Mouse (Mus musculus) embryonic facial prominence, embryonic 14.5 days (tissue): ENCODE measurements around the gene Akap13. TPM values are rescaled to one million over a fixed set of nuclear protein-coding genes. Genes with fewer than 3 reads are reported as not detected.
A peak's percentile ranks its signal among the peaks of the same experiment; 100 is the strongest.

Experiments used
- ATAC-seq: fragments of 200-750 bp; cut with Nextera tagmentation; 2 replicates; pipeline ENCODE4 v1.8.0; 2017; ENCODE audit warnings: low read depth, moderate number of reproducible peaks, moderate TSS enrichment
- DNase-seq: peaks from one replicate; pipeline ENCODE4 v3.0.0-alpha.2; 2015; ENCODE audit warnings: low spot score
- H3K27ac ChIP-seq: fragments of 300-500 bp; sonication (generic); replicated peaks from 2 replicates; pipeline ENCODE4 v1.5.1; 2014; ENCODE audit warnings: low read depth, mild to moderate bottlenecking, low read length, moderate library complexity
- H3K27me3 ChIP-seq: fragments of 300-500 bp; sonication (generic); replicated peaks from 2 replicates; pipeline ENCODE4 v1.6.1; 2014; ENCODE audit warnings: low read length; ENCODE audit not compliant: control insufficient read depth, insufficient read depth
- H3K36me3 ChIP-seq: fragments of 300-500 bp; sonication (generic); 2 replicates; pipeline ENCODE4 v1.6.1; 2014; ENCODE audit warnings: low read length, mixed read lengths; ENCODE audit not compliant: control insufficient read depth, insufficient read depth
- H3K4me1 ChIP-seq: fragments of 300-500 bp; sonication (generic); 2 replicates; pipeline ENCODE4 v1.6.1; 2014; ENCODE audit warnings: antibody characterized with exemption, low read length; ENCODE audit not compliant: control insufficient read depth, insufficient read depth
- H3K4me2 ChIP-seq: fragments of 300-500 bp; sonication (generic); 2 replicates; pipeline ENCODE4 v1.6.1; 2014; ENCODE audit warnings: low read depth, mild to moderate bottlenecking, low read length, moderate library complexity, mixed read lengths
- H3K4me3 ChIP-seq: fragments of 300-500 bp; sonication (generic); 2 replicates; pipeline ENCODE4 v1.5.1; 2014; ENCODE audit warnings: low read depth, mild to moderate bottlenecking, low read length
- H3K9ac ChIP-seq: fragments of 300-500 bp; sonication (generic); 2 replicates; pipeline ENCODE4 v1.6.1; 2014; ENCODE audit warnings: low read depth, mild to moderate bottlenecking, low read length, moderate library complexity, mixed read lengths
- H3K9me3 ChIP-seq: fragments of 300-500 bp; sonication (generic); 2 replicates; pipeline ENCODE4 v1.6.1; 2016; ENCODE audit warnings: low read length; ENCODE audit not compliant: control insufficient read depth
- WGBS: fragments of 180-500 bp; shearing (Covaris S2); extraction: QIAGEN DNeasy Blood & Tissue Kit; methylation state at CpG from one replicate; pipeline ENCODE4 v1.1.7; 2014; 5-methylcytosine and 5-hydroxymethylcytosine counted together
- polyA plus RNA-seq: library from polyadenylated mRNA; unstranded; fragments of >200 nt; fragmentation: Nextera tagmentation; extraction: Ambion mirVana; gene quantifications from 2 replicates; pipeline ENCODE4 v1.2.1, GENCODE M21; 2014

Gene Akap13
- polyA plus RNA-seq, 1 experiment from 2014 or later = 57.3 TPM

DNA sequence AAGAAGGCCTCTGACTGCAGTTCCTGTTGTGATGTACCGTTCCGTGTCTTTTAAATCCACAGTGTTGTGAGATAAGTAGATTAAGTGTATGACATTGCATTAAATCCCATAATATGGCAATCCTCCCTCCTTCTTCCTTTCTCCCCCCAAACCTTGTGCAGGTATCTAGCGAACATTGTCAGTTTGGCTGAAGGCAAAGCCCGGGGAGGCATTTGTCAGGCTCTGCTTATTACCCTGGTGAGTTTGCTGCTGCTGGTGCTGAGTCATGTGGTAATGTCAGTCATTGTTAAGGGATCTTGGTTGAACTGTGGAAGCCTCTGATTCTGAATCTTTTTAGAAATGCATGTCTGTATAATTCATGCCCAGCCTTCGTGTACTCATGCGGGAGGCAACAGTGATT is 60.1 kb downstream of the Akap13 start:
- WGBS = 61% methylated on average over 6 of the region's 6 CpGs
- Histone ChIP-seq H3K4me3 (no peak overlapping the region), H3K4me2 (no peak overlapping the region)

DNA sequence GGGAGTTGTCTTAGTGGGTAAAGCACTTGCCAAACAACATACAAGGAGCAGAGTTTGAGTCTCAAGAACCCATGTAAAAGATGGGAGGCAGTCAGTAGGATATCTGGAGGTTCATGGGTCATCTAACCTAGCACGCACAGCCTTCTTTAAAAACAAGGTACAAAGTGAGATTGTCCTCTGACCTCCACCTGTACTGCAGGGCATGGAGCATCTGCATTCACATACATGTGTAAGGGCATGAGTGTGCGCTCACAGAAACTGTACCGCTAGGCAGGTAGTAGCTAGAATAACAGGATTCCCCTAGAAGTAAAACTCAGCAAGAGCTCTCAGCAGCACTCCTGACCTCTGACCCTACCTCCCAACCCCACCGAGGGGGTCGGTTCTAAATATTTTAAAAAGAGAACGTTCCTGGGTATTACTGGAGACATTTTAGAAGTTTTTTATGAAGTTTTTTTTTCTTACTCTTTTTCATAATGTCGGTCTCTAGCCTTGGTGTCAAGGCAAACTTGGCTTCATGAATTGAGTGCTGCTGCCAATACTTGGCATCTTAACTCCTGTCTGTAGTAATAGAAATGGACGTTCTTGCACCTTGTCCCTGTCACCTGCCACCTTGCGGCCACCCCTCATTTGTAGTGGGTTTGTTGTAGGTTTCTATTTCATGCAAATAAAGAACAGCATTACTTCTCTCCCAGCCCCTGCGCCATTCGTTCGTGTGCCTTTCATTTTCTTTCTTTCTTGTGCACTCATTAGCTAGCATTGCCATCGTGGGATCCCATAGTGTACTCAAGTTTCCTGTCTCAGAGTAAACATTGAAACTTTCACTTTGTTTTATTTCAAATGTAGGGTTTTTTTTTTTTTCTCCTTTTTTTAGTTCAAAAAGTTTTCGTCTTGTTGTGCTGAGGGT is 61.6 kb downstream of the Akap13 start:
- ATAC-seq (no peak), DNase-seq (no peak)
- no peak overlapping the region for H3K9ac ChIP-seq
- no peak overlapping the region for H3K4me3 ChIP-seq
- peaks cover 23% of the 10 kb centered on the region for H3K4me1 ChIP-seq
- no peaks in the 10 kb centered on the region for H3K36me3 ChIP-seq
- H3K9me3 ChIP-seq = no peaks in the 10 kb centered on the region
- 80% methylated on average over 14 of the region's 14 CpGs for WGBS
- no peaks in the 10 kb centered on the region for H3K27me3 ChIP-seq
- H3K4me2 ChIP-seq = no peak overlapping the region
- no peak overlapping the region for H3K27ac ChIP-seq

More for the DNA sequence above, 60.1 kb downstream of the Akap13 start:
- ATAC-seq (no peak), DNase-seq (no peak)
- Histone ChIP-seq H3K27ac (no peak overlapping the region), H3K9ac (no peak overlapping the region), H3K27me3 (no peaks in the 10 kb centered on the region), H3K9me3 (no peaks in the 10 kb centered on the region), H3K4me1 (peaks cover 16% of the 10 kb centered on the region), H3K36me3 (no peaks in the 10 kb centered on the region)

DNA sequence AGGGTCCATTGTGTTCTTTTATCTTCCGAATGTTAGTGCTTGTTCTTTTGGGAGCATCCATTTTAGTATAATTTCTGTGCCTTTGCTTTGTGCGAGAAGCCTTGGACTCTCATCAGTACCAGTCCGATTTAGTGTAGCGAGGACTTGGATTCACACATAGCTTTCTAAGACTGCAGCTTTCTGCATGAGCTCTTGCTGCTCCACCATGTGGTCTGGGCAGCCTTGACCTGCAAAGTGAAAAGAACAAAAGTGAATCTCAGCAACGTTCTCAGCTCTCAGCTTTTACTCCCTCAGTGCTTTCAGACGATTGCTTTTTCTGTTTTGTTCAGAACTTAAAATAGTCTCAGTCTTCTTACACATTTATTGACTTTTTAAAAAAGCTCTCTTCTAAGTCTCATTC is 65.2 kb downstream of the Akap13 start:
- H3K9me3 ChIP-seq = no peaks in the 10 kb centered on the region
- no peak overlapping the region for H3K27ac ChIP-seq
- no peaks in the 10 kb centered on the region for H3K27me3 ChIP-seq
- H3K4me3 ChIP-seq = no peak overlapping the region
- ATAC-seq = no peak
- no peak overlapping the region for H3K9ac ChIP-seq
- H3K4me2 ChIP-seq = no peak overlapping the region
- peaks cover 21% of the 10 kb centered on the region for H3K4me1 ChIP-seq
- 70% methylated on average over 6 of the region's 6 CpGs for WGBS
- no peak for DNase-seq
- no peaks in the 10 kb centered on the region for H3K36me3 ChIP-seq

DNA sequence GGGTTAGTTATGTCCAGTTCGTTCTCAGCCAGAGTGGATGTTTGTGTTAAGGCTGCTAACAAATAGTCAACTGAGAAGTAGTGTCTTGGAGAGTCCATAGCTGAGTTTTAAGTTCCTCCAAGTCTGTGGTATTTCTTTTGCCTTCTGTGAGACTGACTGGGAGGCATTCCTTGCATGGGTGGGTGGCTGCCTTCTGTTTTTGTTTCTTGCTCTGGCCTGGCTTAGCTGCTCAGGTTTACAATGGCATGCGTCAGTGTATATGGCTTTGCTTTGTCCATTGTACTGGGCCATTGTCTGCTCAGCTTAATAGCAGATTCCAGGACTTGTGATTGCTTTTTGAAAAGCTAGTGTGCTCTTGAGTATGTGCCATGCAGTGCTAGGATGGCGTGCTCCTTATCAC is 65.9 kb downstream of the Akap13 start:
- ATAC-seq = peak; percentile 76
- DNase-seq = peak; percentile 45
- WGBS = 46% methylated on average over 3 of the region's 3 CpGs
- Histone ChIP-seq H3K27me3 (no peaks in the 10 kb centered on the region), H3K9me3 (no peaks in the 10 kb centered on the region), H3K4me2 (no peak overlapping the region), H3K4me3 (no peak overlapping the region), H3K9ac (no peak overlapping the region), H3K4me1 (peaks cover 23% of the 10 kb centered on the region), H3K27ac (no peak overlapping the region), H3K36me3 (no peaks in the 10 kb centered on the region)

DNA sequence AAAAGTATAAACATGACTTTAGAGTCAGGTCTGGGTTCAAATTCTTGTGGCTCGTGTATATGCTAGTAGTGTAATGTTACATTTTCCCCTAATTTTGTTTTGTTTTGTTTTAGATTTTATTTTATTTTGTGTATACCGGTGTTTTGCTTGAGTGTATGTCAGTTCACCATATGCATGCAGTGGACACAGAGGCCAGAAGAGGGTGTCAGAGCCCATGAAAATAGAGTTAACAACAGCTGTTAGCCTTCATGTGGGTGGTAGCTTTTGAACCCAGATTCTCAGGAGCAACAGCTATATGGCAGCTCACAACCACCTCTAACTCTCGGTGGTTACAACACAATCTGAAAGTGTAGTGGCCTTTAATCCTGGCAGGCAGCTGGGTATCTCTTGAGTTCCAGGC is 66.9 kb downstream of the Akap13 start:
- DNase-seq = no peak
- no peak overlapping the region for H3K4me3 ChIP-seq
- H3K9ac ChIP-seq = no peak overlapping the region
- 87% methylated on average over 3 of the region's 3 CpGs for WGBS
- H3K27ac ChIP-seq = no peak overlapping the region
- no peaks in the 10 kb centered on the region for H3K27me3 ChIP-seq
- no peak for ATAC-seq
- no peaks in the 10 kb centered on the region for H3K9me3 ChIP-seq
- H3K36me3 ChIP-seq = no peaks in the 10 kb centered on the region
- H3K4me2 ChIP-seq = no peak overlapping the region
- peaks cover 24% of the 10 kb centered on the region for H3K4me1 ChIP-seq

DNA sequence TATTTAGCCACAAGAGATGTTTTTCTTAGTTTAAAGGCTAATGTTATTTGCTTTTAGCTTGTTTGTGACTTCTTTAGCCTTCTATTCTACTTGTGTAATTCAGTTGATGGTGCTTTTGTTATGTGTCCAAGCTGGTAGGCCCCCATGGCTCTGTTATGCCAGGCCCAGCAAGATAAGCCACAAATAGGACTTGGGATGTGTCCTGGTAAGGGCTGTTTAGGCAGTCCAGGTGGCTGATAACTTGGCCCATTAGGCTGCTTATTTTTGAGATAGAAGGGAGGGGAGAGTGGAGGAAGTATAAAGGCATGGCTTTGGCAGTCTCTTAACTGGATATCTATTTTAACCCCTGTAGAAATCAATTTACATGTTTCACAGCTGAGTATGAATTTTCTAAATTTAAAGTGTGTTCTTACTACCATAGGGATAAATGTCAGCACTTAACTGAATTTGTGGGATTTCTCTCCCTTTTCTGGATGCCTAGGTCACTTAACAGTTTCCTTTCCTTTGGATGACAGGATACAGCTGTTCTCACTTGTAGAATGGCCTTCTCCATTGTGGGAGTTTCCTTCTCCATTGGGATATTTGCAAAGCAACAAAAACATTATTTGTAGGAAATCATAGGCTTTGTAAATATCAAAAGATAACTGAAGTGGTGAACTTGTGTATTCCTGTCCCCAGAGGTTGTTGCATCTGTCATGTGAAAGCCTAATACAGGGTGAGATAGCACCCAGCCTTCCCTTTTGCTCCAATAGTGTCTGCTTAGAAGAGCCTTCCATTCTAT is 69.6 kb downstream of the Akap13 start:
- ATAC-seq (no peak), DNase-seq (no peak)
- Histone ChIP-seq H3K9ac (no peak overlapping the region), H3K4me3 (no peak overlapping the region), H3K4me1 (peaks cover 27% of the 10 kb centered on the region), H3K27me3 (no peaks in the 10 kb centered on the region), H3K36me3 (no peaks in the 10 kb centered on the region), H3K4me2 (no peak overlapping the region), H3K9me3 (no peaks in the 10 kb centered on the region), H3K27ac (no peak overlapping the region)

GRCm38 (mm10) chr7:75525716-75526401 is 70.5 kb downstream of the Akap13 start:
- no peaks in the 10 kb centered on the region for H3K27me3 ChIP-seq
- no peak overlapping the region for H3K4me2 ChIP-seq
- WGBS = 50% methylated on average over 4 of the region's 4 CpGs
- H3K27ac ChIP-seq = peak overlapping the region; percentile 29; the same call in 1 of the 2 replicates
- peaks cover 27% of the 10 kb centered on the region for H3K4me1 ChIP-seq
- no peak overlapping the region for H3K4me3 ChIP-seq
- H3K36me3 ChIP-seq = no peaks in the 10 kb centered on the region
- peak; percentile 77 for DNase-seq
- no peaks in the 10 kb centered on the region for H3K9me3 ChIP-seq
- ATAC-seq = no peak
- no peak overlapping the region for H3K9ac ChIP-seq

DNA sequence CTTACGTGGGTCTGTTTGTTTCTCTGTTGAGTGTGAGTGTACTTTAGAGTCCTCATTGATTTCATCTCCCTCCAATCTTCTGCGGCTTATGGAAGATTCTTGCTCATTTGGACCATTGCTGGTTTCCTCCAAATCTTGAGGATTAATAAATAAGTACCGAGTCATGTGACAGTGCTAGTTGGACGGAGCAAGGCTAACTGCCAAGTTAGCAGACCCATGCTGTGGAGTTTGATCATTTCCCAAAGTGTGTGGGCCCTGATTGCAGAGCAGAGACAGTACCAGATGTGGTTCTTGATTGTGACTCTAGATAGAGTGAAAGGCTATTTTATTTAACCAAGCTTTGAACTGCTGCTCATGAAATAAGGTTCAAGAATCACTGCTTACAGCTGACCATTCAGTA is 73.4 kb downstream of the Akap13 start:
- no peaks in the 10 kb centered on the region for H3K27me3 ChIP-seq
- H3K36me3 ChIP-seq = no peaks in the 10 kb centered on the region
- WGBS = 78% methylated on average over 4 of the region's 4 CpGs
- no peak for ATAC-seq
- no peak overlapping the region for H3K9ac ChIP-seq
- DNase-seq = no peak
- peaks cover 20% of the 10 kb centered on the region for H3K4me1 ChIP-seq
- H3K9me3 ChIP-seq = no peaks in the 10 kb centered on the region
- no peak overlapping the region for H3K27ac ChIP-seq
- H3K4me2 ChIP-seq = no peak overlapping the region
- no peak overlapping the region for H3K4me3 ChIP-seq
